Mouse (Mus musculus) thymus, adult 2 months (tissue): Measurements from ENCODE around the gene Map7d1. TPM values are rescaled to one million over a fixed set of nuclear protein-coding genes. Genes with fewer than 3 reads are reported as not detected.

ENCODE experiments used
- DNase-seq: peaks from one replicate; pipeline ENCODE4 v3.0.0; 2021
- H3K27ac ChIP-seq: fragments of 200-500 bp; 2 replicates; pipeline ENCODE4 v1.5.1; 2012; ENCODE audit warnings: low read length, control low read depth; ENCODE audit not compliant: control insufficient read depth, insufficient read depth
- H3K27me3 ChIP-seq: fragments of 200-500 bp; 2 replicates; pipeline ENCODE4 v1.6.1; 2012; ENCODE audit warnings: mild to moderate bottlenecking, low read length, moderate library complexity, mixed read lengths; ENCODE audit not compliant: control insufficient read depth, insufficient read depth
- H3K36me3 ChIP-seq: fragments of 200-500 bp; 2 replicates; pipeline ENCODE4 v1.6.1; 2012; ENCODE audit warnings: mild to moderate bottlenecking, low read length, moderate library complexity; ENCODE audit not compliant: control insufficient read depth, insufficient read depth
- H3K4me1 ChIP-seq: fragments of 200-500 bp; replicated peaks from 2 replicates; pipeline ENCODE4 v1.6.1; 2012; ENCODE audit warnings: low read length; ENCODE audit not compliant: control insufficient read depth, insufficient read depth
- H3K4me3 ChIP-seq: fragments of 200-500 bp; 2 replicates; pipeline ENCODE4 v1.5.1; 2012; ENCODE audit warnings: mild to moderate bottlenecking, low read length, control low read depth, moderate library complexity; ENCODE audit not compliant: control insufficient read depth, insufficient read depth
- CTCF ChIP-seq: fragments of 200-500 bp; IDR thresholded peaks from 2 replicates; pipeline ENCODE4 v1.5.1; 2012; ENCODE audit warnings: mild to moderate bottlenecking, control low read depth, low read length, moderate library complexity, borderline replicate concordance; ENCODE audit not compliant: control insufficient read depth, poor library complexity, insufficient read depth; ENCODE audit errors: extremely low read depth
- POLR2A ChIP-seq: fragments of 200-500 bp; IDR thresholded peaks from 2 replicates; pipeline ENCODE4 v1.6.1; 2012; ENCODE audit warnings: mild to moderate bottlenecking, low read length, control low read depth, moderate library complexity; ENCODE audit not compliant: control insufficient read depth, poor library complexity, insufficient read depth; ENCODE audit errors: extremely low read depth
- WGBS: fragments of 180-500 bp; shearing (Covaris S2); methylation state at CpG from one replicate; pipeline ENCODE4 v1.1.7; 2018; 5-methylcytosine and 5-hydroxymethylcytosine counted together
- polyA plus RNA-seq: library from polyadenylated mRNA; depleted of rRNA; stranded (reverse); fragments of >200 nt; gene quantifications from 2 replicates; pipeline ENCODE4 v1.2.3, GENCODE M21; 2012

The Map7d1 gene
- polyA plus RNA-seq, 1 experiment: 74.6 TPM

DNA sequence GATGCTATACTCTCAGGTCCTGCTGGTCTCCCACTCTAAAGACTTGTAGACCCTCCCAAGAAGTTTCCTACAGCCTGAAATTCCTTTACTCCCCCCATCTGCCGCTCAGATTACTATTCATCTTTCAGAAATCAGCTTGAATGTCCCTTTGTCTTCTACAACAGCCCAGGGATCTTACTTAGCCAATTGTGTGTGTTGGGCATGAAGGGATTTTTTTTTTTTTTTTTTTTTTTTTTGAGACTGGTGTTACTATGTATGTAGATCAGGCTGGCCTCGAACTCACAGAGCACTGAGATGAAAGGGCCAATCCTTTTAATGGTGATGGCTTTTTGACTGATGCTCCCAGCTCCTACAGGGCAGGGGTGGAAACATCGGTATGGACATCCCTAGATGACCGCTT, 39.8 kb upstream of the Map7d1 start:
- peaks cover 18% of the 10 kb centered on the region for H3K4me1 ChIP-seq
- H3K27me3 ChIP-seq: peaks cover 4% of the 10 kb centered on the region
- no peak overlapping the region for H3K4me3 ChIP-seq
- DNase-seq: no peak
- WGBS: 68% methylated on average over 4 of the region's 4 CpGs
- no peak overlapping the region for H3K27ac ChIP-seq
- TF ChIP-seq POLR2A (no peak), CTCF (no peak)
- no peaks in the 10 kb centered on the region for H3K36me3 ChIP-seq

DNA sequence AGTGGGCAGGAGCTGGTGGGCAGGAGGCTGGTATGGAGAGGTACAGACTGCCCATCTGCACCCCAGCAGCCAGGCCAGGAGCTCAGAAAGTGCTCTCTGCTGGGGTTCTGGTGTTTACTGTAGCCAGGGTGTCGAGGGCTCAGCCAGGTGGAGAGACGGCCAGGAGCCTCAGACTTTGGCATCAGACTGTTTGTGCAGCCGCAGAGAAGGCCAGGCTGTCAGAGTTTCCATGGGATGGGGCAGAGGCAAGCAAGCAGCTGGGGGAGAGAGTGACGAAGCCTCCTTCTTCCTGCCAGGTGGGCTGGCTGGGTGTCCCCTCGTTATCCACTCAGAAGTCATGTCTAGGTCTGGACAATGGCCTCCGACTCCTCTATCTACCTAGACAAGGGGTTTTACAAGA, 39.0 kb upstream of the Map7d1 start:
- Histone ChIP-seq H3K27me3 (peaks cover 4% of the 10 kb centered on the region; the same call in 1 of the 2 replicates), H3K4me1 (peaks cover 11% of the 10 kb centered on the region), H3K27ac (no peak overlapping the region), H3K36me3 (no peaks in the 10 kb centered on the region), H3K4me3 (no peak overlapping the region)
- no peak for DNase-seq
- TF ChIP-seq CTCF: no peak
- TF ChIP-seq POLR2A: no peak
- 91% methylated on average over 6 of the region's 6 CpGs for WGBS

DNA sequence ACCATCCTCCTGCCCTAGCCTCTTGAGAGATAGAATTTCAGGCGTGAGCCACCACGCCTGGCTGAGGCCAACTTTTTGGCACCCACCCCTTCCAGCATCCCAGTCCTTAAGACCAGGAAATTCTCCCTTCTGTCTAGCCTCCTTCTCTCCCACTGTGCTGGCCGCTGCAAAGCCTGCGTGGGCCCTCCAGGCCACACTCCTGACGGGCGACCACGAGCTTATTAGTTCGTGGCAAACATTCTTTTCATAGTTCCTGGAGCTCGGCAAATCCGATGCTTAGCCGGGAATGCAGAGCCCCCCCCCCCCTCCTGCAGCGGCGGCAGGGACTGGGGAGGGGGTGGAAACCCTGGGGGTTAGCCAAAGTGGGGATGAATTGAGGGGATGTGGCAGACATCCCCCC, 35.1 kb upstream of the Map7d1 start:
- H3K4me3 ChIP-seq: no peak overlapping the region
- H3K27me3 ChIP-seq: peaks cover 7% of the 10 kb centered on the region; the same call in 1 of the 2 replicates

DNA sequence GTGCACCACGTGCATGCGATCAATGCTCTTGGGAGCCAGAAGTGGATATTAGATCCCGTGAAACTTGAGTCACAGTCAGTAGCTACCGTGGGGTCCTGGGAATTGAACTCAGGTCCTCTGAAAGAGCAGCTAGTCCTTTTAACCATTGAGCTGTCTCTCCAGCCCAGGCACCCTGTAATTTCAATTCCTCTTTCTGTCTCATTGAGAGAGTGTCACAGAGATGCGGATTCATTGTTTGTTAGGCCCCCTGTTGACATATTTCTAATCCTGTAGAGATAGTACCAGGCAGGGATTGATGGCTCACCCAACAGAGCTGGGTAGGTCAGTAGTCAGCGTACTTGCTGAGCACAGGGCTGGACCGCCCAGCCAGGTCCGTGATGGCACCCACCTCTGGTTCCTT, 34.2 kb upstream of the Map7d1 start:
- no peaks in the 10 kb centered on the region for H3K36me3 ChIP-seq
- 88% methylated on average over 8 of the region's 8 CpGs for WGBS
- DNase-seq: no peak
- no peaks in the 10 kb centered on the region for H3K4me1 ChIP-seq
- H3K27me3 ChIP-seq: peaks cover 7% of the 10 kb centered on the region; the same call in 1 of the 2 replicates
- H3K4me3 ChIP-seq: no peak overlapping the region
- no peak overlapping the region for H3K27ac ChIP-seq
- TF ChIP-seq POLR2A (no peak), CTCF (no peak)

More for the DNA sequence above, 35.1 kb upstream of the Map7d1 start:
- no peaks in the 10 kb centered on the region for H3K4me1 ChIP-seq
- 75% methylated on average over 13 of the region's 13 CpGs for WGBS
- TF ChIP-seq CTCF: no peak
- no peak for TF ChIP-seq POLR2A
- DNase-seq: no peak
- H3K36me3 ChIP-seq: no peaks in the 10 kb centered on the region
- no peak overlapping the region for H3K27ac ChIP-seq

DNA sequence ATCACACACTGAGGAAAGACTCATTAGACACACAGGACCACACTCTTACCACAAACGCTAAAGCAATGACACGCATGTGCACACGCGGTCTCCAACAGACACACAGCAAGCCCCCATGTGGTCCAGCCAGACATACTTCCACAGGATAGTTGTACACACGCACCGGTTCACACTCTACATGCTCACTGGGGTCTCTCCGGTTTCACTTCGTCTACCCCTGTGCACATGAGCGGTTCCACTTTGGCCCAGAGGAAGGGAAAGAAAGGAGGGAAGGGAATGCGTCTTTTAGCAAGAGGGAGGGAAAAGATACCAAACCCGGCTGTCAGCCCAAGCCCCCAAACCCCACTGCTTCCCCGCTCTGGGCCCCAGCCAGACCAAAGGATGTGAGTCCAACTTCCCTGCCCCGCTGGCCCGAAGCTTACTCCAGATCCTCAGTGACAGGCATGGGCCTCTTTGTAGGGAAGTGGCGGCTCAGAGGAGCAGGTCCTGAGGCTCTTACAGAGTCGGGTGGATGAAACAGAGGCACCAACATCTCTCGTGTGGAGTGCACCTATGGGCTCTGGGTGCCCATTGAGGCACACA, 32.0 kb upstream of the Map7d1 start:
- Histone ChIP-seq H3K4me1 (no peaks in the 10 kb centered on the region), H3K27ac (no peak overlapping the region), H3K4me3 (no peak overlapping the region), H3K27me3 (peaks cover 7% of the 10 kb centered on the region; the same call in 1 of the 2 replicates), H3K36me3 (no peaks in the 10 kb centered on the region)
- DNase-seq: no peak
- 34% methylated on average over 17 of the region's 17 CpGs for WGBS
- TF ChIP-seq CTCF (no peak), POLR2A (no peak)

DNA sequence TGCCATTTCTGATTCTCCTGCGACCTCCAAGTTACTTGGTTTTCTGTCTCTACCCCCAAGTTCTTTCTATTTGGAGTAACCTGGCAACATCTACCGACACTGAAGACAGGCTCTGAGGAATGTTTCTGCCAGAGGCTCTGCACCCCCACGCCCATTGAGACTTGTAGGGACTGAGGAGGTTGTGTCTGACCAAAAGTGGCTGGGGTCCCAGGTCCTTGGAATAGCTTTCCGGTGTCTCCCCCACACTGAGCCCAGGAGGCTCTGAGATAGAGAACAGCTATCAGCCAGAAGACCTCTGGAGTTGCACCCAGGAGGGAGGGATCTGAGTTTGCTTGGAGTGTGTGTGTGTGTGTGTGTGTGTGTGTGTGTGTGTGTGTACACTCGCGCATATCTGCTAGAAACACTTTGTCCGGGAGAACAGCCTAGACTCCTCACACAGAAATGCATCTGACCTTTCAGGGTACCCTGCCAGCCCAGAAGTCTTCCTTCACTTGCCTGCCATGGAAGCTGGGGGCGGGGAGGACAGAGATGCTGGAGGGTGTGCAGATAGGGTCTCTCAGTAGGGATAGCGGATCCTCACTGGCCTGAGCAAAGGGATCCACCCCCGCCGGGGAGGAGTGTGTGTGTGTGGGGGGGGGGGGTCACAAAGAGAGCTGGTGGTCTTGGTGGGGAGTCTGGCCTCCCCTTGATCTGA, 31.3 kb upstream of the Map7d1 start:
- no peaks in the 10 kb centered on the region for H3K36me3 ChIP-seq
- H3K27ac ChIP-seq: no peak overlapping the region
- 47% methylated on average over 11 of the region's 11 CpGs for WGBS
- no peak for TF ChIP-seq POLR2A
- no peak for TF ChIP-seq CTCF
- no peak for DNase-seq
- H3K4me3 ChIP-seq: no peak overlapping the region
- H3K4me1 ChIP-seq: no peaks in the 10 kb centered on the region
- H3K27me3 ChIP-seq: peaks cover 7% of the 10 kb centered on the region; the same call in 1 of the 2 replicates
